Mouse (Mus musculus): ENCODE measurements around the gene Pla2r1. TPM values are rescaled to one million over a fixed set of nuclear protein-coding genes. Genes with fewer than 3 reads are reported as not detected.

Gene Pla2r1
- polyA plus RNA-seq, 1 experiment from 2014 or later: 0.50 TPM

DNA sequence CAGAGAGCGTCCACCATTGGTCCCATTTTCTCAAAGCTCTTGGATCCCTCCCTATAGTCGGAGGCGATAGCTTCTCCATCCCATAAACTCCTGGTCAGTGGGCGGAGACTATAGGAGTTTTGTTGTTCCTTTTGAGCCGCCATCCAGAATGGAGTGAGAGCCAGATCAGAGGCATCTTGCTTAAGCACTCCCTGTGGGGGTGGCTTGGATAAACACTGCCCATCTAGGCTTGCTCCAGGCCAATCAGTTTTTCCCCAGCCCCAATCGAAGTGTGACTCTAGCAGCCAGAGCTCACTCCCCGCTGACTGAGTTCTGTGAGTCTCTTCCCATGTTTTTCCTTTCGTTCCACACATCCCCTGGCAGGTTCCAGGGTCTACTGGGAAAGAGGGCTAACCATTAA lies 138.8 kb downstream of the Pla2r1 start:
- no peak for ATAC-seq (replicated peaks)
- Histone ChIP-seq H3K9me3 (no peaks in the 10 kb centered on the region), H3K27ac (no peak overlapping the region), H3K36me3 (replicated peaks) (no peaks in the 10 kb centered on the region), H3K9ac (no peak overlapping the region), H3K27me3 (replicated peaks) (no peaks in the 10 kb centered on the region), H3K4me1 (no peaks in the 10 kb centered on the region), H3K4me3 (no peak overlapping the region), H3K4me2 (no peak overlapping the region)
- WGBS: 64% methylated on average over 8 of the region's 8 CpGs

DNA sequence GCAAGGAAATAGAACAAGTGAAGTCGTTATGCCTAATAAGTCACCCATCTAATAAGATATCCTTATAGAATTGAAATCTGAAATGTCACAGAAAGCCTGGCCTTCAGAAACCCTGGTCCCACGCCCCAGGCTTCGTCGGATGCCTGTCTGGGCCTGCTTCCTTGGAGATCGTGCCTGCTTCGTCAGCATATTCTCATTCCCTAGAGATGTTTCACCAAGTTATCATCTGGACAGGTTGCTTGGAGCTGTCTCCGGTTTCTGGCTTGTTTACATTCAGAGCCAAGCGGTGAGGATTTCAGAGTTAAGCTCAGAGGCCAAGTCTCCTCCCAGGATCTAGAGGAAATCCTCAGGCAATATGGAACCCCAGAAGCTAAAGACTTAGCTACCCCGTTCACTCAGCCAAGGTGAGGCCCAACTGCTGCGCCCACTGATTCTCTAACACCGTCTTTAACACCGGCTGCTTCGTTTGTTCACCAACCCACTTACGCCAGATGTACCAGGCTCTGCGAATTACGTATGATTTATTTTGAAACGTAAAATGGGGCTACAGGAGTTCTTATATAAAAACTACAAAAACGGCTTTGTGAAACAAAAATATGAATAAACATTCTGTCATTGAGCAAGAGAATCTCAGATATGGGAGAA lies 140.0 kb downstream of the Pla2r1 start:
- no peak overlapping the region for H3K27ac ChIP-seq
- no peak for ATAC-seq (replicated peaks)
- H3K4me1 ChIP-seq: no peaks in the 10 kb centered on the region
- no peaks in the 10 kb centered on the region for H3K27me3 ChIP-seq (replicated peaks)
- no peaks in the 10 kb centered on the region for H3K9me3 ChIP-seq
- no peak overlapping the region for H3K4me2 ChIP-seq
- H3K9ac ChIP-seq: no peak overlapping the region
- no peaks in the 10 kb centered on the region for H3K36me3 ChIP-seq (replicated peaks)
- H3K4me3 ChIP-seq: no peak overlapping the region
- WGBS: 77% methylated on average over 18 of the region's 18 CpGs

DNA sequence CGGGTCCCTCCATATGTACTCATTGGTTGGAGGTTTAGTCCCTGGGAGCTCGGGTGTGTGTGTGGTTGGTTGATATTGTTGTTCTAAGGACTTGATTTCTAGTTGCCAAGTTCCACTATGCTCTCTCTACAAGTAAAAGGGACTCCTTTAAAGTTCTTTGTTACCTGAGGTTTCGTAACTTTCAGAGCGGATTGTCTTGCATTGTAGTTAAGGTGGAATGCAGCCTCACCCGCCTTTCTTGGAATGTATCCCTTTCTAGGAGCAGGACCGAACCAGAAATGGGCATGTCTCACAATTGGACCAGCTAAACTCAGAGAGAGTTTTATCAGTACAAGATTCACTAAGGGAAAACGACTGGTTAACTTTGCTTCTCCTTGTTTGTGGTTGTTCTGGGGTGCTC lies 141.9 kb downstream of the Pla2r1 start:
- H3K36me3 ChIP-seq (replicated peaks): no peaks in the 10 kb centered on the region
- H3K4me3 ChIP-seq: no peak overlapping the region
- no peak overlapping the region for H3K9ac ChIP-seq
- H3K4me1 ChIP-seq: no peaks in the 10 kb centered on the region
- no peak for ATAC-seq (replicated peaks)
- H3K9me3 ChIP-seq: no peaks in the 10 kb centered on the region
- H3K27me3 ChIP-seq (replicated peaks): no peaks in the 10 kb centered on the region
- no peak overlapping the region for H3K4me2 ChIP-seq
- WGBS: 85% methylated on average over 7 of the region's 7 CpGs
- no peak overlapping the region for H3K27ac ChIP-seq

DNA sequence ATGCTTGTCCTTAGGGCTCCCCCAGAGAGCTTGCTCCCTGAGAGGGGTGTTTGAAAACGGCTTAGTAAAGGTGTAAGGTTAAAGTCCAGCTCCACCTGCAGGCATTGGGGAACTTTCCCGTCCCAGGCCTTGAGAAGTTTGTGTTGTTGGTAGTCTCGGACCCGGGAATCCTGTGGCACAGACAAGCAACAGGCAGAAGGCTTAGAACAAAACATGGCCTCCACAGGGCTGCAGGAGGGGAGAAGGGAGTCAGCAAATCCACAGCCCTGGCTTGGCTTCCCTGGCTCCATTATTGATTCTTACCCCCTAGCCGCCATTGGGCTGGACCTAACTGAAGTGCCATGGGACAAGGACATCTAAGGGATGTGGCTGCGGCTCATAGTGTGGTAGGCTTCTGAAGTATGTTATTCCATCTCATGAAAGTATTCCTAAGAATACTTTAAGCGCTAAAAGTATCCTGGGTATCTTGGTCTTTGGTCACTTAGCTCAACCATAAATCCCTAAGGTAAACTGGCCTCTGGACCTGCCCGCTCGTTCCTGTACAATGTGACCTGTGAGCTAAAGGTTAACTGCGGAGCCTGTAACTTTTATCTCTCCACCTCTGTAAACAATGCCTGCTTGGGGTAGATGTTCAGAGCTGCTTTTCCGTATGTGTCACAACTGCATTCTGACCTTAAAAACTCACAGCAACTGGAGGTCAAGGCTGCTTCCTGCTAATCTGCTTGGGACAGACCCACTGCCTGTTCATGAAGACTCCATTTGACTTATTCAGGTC lies 142.9 kb downstream of the Pla2r1 start:
- no peak for ATAC-seq (replicated peaks)
- WGBS: 79% methylated on average over 11 of the region's 11 CpGs

DNA sequence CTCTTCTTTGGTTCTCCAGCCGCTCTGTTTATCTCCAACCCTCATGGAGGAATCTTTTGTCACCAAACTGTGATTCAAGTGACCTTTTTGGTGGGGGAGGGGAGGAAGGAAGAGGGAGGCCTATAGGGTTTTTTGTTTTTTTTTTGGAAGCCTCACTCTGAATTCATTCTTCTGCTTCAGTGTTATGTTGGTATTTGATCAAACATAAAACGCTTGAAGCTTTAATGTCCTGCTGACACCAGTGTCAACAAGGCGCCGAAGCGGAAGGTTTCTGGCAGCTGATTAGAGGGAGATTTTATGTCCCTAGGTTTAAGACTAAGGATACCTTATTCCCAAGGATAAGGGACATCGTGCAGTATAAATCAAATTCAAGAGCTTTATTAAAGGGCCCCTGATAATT lies 143.9 kb downstream of the Pla2r1 start:
- Histone ChIP-seq H3K27ac (no peak overlapping the region), H3K9ac (no peak overlapping the region), H3K4me3 (no peak overlapping the region), H3K4me2 (no peak overlapping the region), H3K36me3 (replicated peaks) (no peaks in the 10 kb centered on the region), H3K4me1 (no peaks in the 10 kb centered on the region), H3K9me3 (no peaks in the 10 kb centered on the region), H3K27me3 (replicated peaks) (no peaks in the 10 kb centered on the region)
- WGBS: 54% methylated on average over 6 of the region's 6 CpGs
- no peak for ATAC-seq (replicated peaks)

More for the DNA sequence above, 142.9 kb downstream of the Pla2r1 start:
- Histone ChIP-seq H3K4me3 (no peak overlapping the region), H3K9me3 (no peaks in the 10 kb centered on the region), H3K9ac (no peak overlapping the region), H3K4me2 (no peak overlapping the region), H3K4me1 (no peaks in the 10 kb centered on the region), H3K27me3 (replicated peaks) (no peaks in the 10 kb centered on the region), H3K36me3 (replicated peaks) (no peaks in the 10 kb centered on the region), H3K27ac (no peak overlapping the region)

DNA sequence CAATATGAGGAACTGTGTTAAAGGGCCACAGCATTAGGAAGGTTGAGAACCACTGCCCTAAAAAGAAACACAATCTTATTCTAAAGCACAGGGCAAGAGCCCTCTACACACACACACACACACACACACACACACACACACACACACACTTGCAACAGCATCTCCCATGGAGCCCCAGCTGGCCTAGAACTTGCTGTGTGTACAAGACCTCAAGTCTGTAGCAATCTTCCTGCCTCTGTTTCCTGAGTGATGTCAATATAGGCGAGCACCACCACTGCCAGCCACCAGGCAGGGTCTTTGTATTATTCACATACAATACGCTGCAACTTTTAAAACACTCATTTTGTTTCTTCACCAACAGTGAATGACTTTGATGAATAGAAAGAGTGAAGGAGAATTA lies 145.7 kb downstream of the Pla2r1 start:
- WGBS: 87% methylated on average over 2 of the region's 2 CpGs
- no peak for ATAC-seq (replicated peaks)
- H3K4me1 ChIP-seq: no peaks in the 10 kb centered on the region

DNA sequence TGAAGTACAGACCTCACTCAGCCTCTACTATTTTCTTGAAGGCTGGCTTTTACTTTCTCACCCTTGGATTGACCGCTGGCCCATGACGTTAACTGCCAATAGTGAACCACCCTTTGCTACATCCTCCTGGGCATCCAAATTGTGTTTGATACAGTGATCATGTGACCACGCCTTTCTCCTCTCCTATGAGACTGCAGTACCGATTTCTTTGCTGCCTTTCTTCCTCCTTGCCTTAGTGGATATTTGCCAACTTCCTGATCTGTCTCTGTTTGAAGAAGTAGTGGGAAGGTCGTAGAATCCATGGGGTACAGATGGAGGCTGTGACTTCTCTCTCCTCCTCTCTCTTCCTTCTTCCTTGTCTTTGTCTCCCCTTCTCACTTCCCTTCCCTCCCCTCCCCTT lies 147.7 kb downstream of the Pla2r1 start:
- ATAC-seq (replicated peaks): no peak
- H3K27me3 ChIP-seq (replicated peaks): no peaks in the 10 kb centered on the region
- no peak overlapping the region for H3K9ac ChIP-seq
- H3K4me3 ChIP-seq: no peak overlapping the region
- no peak overlapping the region for H3K27ac ChIP-seq
- H3K9me3 ChIP-seq: no peaks in the 10 kb centered on the region
- no peaks in the 10 kb centered on the region for H3K36me3 ChIP-seq (replicated peaks)
- no peak overlapping the region for H3K4me2 ChIP-seq
- 92% methylated on average over 5 of the region's 5 CpGs for WGBS
- no peaks in the 10 kb centered on the region for H3K4me1 ChIP-seq

More for the DNA sequence above, 145.7 kb downstream of the Pla2r1 start:
- Histone ChIP-seq H3K4me3 (no peak overlapping the region), H3K9ac (no peak overlapping the region), H3K36me3 (replicated peaks) (no peaks in the 10 kb centered on the region), H3K9me3 (no peaks in the 10 kb centered on the region), H3K4me2 (no peak overlapping the region), H3K27me3 (replicated peaks) (no peaks in the 10 kb centered on the region), H3K27ac (no peak overlapping the region)

DNA sequence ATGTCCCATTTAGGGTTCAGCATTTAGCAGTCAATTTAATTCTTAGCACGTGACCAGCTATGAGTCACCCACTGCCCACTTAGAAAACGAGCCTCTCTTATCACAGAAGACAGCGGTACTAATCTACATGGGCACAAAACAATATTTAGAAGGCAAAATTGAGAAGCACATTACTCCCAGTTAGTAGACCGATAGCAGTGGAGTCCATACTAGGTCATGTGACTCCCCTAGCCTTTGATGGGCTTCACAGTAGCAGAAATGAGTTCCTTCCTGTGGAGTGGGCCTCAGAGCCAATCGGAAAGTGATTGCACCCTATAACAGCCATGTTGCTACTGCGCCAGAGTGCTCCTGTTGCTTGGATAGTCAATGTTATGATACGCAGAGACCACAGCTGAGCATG lies 148.3 kb downstream of the Pla2r1 start:
- Histone ChIP-seq H3K9me3 (no peaks in the 10 kb centered on the region), H3K4me1 (no peaks in the 10 kb centered on the region), H3K27ac (no peak overlapping the region), H3K4me2 (no peak overlapping the region), H3K4me3 (no peak overlapping the region), H3K9ac (no peak overlapping the region), H3K27me3 (replicated peaks) (no peaks in the 10 kb centered on the region), H3K36me3 (replicated peaks) (no peaks in the 10 kb centered on the region)
- 91% methylated on average over 7 of the region's 7 CpGs for WGBS
- no peak for ATAC-seq (replicated peaks)

DNA sequence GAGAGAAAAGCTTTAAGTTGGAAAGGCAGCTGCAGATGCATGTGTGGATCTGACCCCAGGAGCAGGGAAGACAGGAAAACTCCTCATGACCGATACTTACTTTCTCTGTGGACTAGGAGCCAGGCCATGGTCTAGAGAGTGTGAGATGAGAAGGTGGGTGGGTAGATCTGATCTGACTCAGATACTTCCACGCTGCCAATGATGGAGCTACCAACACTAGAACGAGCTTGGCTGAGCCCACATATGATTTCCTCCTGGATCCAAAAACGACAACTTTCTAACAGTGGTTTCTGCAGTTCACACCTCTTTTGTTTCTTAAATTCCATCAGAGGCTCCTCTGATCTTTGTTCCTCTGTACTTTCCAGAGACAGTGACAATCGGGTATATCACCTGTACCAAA lies 151.4 kb downstream of the Pla2r1 start:
- H3K9me3 ChIP-seq: no peaks in the 10 kb centered on the region
- 88% methylated on average over 5 of the region's 5 CpGs for WGBS
- H3K4me2 ChIP-seq: no peak overlapping the region
- H3K27ac ChIP-seq: no peak overlapping the region
- no peaks in the 10 kb centered on the region for H3K4me1 ChIP-seq
- H3K36me3 ChIP-seq (replicated peaks): no peaks in the 10 kb centered on the region
- H3K9ac ChIP-seq: no peak overlapping the region
- H3K4me3 ChIP-seq: no peak overlapping the region
- no peak for ATAC-seq (replicated peaks)
- no peaks in the 10 kb centered on the region for H3K27me3 ChIP-seq (replicated peaks)

DNA sequence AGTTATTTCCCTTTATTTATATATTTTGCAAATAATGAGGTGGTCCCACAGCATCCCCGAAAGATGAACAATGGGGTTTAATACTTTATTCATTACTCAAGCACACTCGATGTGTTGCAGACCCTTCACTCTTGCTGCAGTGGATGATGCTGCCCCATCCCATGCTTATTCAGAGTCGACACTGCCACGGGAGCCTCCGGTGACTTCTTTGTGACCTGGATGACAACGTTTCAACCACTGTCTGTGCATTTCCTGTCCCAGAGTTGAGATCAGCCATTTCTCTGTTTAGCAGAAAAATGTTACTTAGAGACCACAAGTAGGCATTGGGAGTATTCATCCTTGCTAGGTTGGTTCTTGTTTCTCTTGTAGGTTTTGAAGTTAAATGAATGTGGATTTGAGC lies 159.3 kb downstream of the Pla2r1 start:
- no peaks in the 10 kb centered on the region for H3K27me3 ChIP-seq (replicated peaks)
- H3K4me2 ChIP-seq: no peak overlapping the region
- H3K36me3 ChIP-seq (replicated peaks): no peaks in the 10 kb centered on the region
- no peaks in the 10 kb centered on the region for H3K4me1 ChIP-seq
- no peaks in the 10 kb centered on the region for H3K9me3 ChIP-seq
- no peak for ATAC-seq (replicated peaks)
- H3K27ac ChIP-seq: no peak overlapping the region
- no peak overlapping the region for H3K4me3 ChIP-seq
- H3K9ac ChIP-seq: no peak overlapping the region
- 78% methylated on average over 6 of the region's 6 CpGs for WGBS

DNA sequence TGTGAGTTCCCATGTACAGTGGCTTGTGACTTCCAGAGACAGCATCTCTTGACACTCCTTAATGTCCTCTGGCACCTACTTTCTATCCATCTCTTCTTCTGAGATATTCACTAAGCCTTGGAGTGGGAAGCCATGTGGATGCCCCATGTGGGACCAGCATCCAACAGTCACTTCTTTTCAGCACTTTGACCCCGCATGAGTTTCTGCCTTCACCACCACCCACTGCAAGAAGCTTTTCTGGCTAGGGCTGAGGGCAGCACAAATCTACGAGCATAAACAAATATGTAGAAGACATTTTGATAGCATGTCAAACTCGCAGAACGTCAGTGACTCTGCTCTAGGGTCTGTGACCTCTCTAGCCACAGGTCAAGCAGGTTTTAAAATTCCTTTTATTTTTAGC lies 160.8 kb downstream of the Pla2r1 start:
- no peak for ATAC-seq (replicated peaks)

DNA sequence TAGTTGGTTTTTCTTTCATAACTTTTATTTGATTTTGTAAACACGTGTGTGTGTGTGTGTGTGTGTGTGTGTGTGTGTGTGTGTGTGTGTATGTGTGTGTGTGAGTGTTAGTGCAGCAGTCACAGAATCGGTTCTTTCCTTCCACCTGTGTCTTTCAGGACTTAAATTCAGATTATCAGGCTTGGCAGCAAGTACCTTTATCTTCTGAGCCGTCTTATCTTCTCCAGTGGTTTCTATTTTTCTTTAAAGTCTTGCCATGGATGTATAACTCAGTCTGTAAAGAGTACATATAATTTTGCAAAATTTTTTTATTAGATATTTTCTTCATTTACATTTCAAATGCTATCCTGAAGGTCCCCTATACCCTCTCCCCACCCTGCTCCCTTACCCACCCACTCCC lies 165.7 kb downstream of the Pla2r1 start:
- no peak overlapping the region for H3K9ac ChIP-seq
- no peak overlapping the region for H3K4me3 ChIP-seq
- ATAC-seq (replicated peaks): no peak
- H3K27me3 ChIP-seq (replicated peaks): peaks cover 7% of the 10 kb centered on the region; the same call in 1 of the 2 replicates
- H3K27ac ChIP-seq: no peak overlapping the region
- H3K9me3 ChIP-seq: no peaks in the 10 kb centered on the region
- H3K4me2 ChIP-seq: no peak overlapping the region
- no peaks in the 10 kb centered on the region for H3K36me3 ChIP-seq (replicated peaks)
- H3K4me1 ChIP-seq: peaks cover 9% of the 10 kb centered on the region
- 85% methylated on average over 3 of the region's 3 CpGs for WGBS

More for the DNA sequence above, 160.8 kb downstream of the Pla2r1 start:
- Histone ChIP-seq H3K9ac (no peak overlapping the region), H3K27me3 (replicated peaks) (no peaks in the 10 kb centered on the region), H3K27ac (no peak overlapping the region), H3K4me1 (no peaks in the 10 kb centered on the region), H3K9me3 (no peaks in the 10 kb centered on the region), H3K4me2 (no peak overlapping the region), H3K4me3 (no peak overlapping the region), H3K36me3 (replicated peaks) (no peaks in the 10 kb centered on the region)
- 95% methylated on average over 4 of the region's 4 CpGs for WGBS

DNA sequence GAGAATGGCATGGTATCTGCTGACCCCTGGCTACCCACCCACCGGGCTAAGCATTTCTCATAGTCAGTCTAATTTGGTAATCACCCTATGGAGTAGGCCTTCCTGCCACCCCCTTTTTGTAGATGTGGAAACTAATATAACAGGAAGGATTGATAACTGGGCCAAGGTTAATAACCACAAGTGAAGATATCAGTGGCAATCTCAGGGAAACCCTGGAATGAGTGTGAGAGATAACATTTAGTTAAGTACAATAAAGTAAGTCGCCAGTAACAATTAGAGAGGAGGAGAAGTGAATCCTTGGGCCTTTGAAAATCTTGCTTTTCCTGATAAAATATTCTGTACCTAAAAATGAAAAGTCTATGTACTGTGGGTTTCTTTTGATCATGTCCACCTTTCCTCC lies 166.3 kb downstream of the Pla2r1 start:
- no peak for ATAC-seq (replicated peaks)
- 82% methylated on average over 2 of the region's 2 CpGs for WGBS
- H3K27ac ChIP-seq: no peak overlapping the region

More for the DNA sequence above, 166.3 kb downstream of the Pla2r1 start:
- H3K9ac ChIP-seq: no peak overlapping the region
- peaks cover 9% of the 10 kb centered on the region for H3K4me1 ChIP-seq
- no peak overlapping the region for H3K4me3 ChIP-seq
- peaks cover 10% of the 10 kb centered on the region; the same call in 1 of the 2 replicates for H3K27me3 ChIP-seq (replicated peaks)
- H3K36me3 ChIP-seq (replicated peaks): no peaks in the 10 kb centered on the region
- H3K4me2 ChIP-seq: no peak overlapping the region
- H3K9me3 ChIP-seq: no peaks in the 10 kb centered on the region

Data from midbrain, embryonic 15.5 days (tissue).